Mouse (Mus musculus) telencephalon, adult 2 months (tissue): Measurements from ENCODE around the gene Map3k5.
"Not testable (repeated sequence)": the region's sequence is repeated elsewhere in the genome, so short reads cannot be mapped to it uniquely, and the experiment has no call there.

ENCODE experiments used
- DNase-seq: peaks from one replicate; pipeline ENCODE4 v3.0.0-alpha.2; 2011; ENCODE audit warnings: low read depth, low spot score

The Map3k5 gene

DNA sequence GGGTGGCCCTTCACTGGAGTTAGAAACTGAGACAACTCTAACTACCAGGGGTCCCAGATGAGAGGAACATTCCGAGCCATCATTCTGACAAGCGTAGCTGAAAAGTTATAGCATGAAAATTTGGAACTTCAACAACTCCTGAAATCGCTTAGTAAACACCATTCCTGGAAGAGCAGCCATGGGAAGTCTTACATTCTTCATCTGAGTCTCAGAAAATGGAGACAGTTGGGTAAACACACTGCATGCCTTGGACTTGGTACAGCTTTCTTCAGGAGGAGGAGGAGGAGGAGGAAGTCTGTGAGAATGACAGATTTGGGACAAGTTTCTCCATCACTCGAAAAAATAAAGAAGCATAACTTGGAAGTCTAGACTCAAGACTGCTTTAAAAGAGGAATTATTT is 29.8 kb downstream of the Map3k5 start:
- no peak for DNase-seq

DNA sequence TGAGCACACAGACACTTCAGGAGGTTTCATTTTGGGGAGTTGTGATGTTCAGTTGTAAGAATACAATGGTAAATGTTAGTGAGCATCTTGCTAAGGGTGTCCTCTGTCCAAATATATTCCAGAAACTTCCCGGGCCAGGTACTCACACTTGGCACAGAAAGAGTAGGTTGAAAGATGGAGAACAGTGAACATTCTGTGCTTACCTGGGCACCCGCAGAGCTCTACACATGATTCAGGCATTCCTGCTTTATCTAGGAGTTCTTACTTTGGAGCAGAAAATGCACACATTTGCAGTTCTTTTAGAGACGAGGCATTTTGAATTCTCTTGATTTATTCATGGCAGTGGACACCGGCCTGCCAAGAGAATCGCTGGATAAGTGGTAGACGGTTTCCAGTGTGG is 32.3 kb downstream of the Map3k5 start:
- DNase-seq: no peak

DNA sequence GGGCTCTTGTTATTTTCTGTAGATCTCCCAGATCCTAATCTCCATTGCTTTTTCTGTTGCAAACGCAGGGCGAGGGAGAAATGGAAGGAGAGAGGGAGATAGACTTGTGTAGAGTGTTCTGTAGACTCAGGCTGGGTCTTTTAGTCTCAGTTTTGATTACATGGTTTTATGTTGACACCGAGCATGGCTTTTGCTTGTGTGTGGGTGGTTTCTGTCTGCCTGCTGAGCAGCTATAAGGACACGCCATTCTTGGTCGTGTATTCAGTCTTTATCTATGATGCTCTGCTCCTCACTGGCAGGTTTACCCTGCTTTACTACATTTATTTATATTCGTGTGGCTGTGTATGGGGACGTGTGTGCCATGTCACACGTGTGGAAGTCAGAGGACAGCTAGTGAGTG is 34.2 kb downstream of the Map3k5 start:
- DNase-seq: no peak

DNA sequence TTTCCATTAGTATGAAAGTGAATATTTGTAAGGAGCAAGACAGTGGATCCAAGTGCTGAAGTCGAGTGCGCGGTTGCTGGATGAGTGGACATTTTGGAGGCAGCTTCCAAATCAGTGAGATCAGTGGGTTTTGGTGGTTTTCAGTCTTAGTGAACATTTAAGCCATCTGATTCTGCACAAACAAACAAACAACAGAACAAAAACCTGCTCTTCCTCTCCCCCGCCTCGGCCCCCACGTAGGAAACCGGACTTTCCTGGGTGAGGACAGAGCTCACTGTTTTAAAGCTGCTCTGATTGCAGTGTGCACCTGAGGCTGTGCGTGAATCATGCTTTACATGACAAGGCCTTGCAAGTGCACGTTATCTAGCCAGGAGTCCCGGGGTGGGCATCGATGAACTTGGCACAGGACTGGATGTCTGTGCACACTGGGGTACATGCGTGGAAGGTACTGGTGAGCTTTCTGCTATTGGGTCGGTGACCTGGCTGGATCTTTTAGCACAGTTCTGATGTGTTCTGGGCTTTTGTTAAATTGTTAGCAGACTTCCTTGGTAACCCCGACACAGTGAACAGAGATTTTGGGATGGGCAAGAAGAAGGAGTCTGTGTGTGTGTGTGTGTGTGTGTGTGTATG is 35.7 kb downstream of the Map3k5 start:
- DNase-seq: no peak

DNA sequence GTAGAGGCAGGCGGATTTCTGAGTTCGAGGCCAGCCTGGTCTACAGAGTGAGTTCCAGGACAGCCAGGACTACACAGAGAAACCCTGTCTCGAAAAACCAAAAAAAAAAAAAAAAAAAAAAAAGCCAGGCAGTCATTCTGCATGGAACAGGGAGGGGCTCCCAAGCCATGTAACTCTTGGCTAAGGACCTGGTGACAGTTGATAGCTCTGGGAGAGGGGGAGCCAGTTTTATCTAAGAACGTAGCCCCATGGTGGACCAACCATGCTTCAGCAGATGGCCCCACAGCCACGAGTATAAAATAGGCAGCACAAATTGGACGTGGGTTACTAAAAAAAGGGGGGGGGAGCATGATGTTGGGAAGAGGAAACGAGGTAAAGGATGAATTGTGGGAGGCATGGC is 37.2 kb downstream of the Map3k5 start:
- not testable (repeated sequence) for DNase-seq

DNA sequence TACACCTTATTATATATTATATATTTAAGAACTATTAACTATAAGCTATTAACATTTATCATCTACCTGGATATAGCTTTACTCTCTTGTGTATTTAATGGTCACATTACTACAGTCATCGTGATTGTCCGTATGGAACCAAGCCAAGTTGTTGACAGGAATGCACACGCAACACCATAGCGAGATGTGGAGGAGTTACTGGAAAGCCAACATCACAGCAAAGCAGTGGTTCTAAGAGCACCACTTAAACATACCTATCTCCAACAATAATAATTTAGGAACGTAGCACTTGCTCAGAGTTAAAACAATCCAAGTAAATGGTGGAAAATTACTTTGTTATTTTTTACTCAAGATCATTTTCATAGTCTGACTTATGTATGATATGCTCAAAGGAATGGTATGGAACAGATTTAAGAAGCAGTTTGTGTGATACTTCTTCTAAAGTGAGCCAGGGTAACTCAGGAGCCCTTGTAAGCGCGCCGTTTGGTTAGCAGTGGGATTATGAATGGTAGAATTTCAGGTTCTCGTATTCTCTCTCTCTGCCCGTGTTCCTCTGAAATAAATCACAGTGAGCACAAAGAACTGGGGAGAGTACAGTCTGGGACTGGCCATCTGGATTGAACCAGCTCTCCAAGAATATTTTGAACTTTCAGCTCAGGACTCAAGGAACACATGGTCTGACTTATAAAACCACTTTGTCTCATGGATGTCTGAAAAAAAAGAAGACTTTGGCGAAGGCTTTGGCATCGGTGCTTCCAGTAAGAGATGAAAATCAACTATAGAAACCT is 39.2 kb downstream of the Map3k5 start:
- no peak for DNase-seq

DNA sequence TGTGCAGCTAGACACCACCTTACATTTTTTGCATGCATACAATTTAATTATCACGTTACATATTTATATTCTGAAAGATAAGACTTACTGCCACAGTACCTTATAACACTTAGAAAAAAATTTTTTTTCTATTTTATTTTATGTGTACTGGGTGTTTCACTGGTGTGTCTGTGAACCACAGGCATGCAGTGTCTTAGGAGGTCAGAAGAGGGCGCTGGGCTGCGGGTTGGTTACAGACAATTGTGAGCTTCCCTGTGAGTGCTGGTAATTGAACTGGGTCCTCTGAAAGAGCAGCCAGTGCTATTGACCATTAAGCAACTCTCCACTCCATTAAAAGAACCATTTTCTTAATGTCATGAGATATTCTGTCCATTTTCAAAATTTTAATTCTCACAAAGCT is 43.3 kb downstream of the Map3k5 start:
- DNase-seq: no peak

DNA sequence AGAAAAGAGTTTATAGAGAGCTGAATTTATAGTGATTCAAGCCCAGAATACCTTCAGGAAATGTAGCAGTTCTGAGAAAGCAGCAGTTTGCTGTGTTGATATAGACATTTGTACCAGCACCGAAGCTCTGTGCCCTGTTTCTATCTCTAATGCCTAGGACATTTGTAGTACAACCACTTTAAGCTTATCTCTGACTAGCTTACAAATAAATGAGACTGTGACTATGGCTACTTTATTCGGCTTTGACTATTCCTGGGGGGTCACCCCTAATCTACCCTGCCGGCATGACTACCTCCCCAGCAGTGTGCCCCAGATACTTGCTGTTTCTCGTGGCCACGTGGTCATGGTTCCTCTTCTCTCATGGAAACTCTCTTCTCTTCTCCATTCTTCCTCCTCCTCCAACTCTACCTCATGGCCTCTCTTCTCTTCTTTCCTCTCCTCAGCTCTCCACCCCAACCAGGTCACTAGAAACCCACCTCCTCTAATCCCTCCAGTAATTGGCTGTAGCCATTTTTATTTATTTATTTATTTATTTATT is 44.5 kb downstream of the Map3k5 start:
- no peak for DNase-seq

DNA sequence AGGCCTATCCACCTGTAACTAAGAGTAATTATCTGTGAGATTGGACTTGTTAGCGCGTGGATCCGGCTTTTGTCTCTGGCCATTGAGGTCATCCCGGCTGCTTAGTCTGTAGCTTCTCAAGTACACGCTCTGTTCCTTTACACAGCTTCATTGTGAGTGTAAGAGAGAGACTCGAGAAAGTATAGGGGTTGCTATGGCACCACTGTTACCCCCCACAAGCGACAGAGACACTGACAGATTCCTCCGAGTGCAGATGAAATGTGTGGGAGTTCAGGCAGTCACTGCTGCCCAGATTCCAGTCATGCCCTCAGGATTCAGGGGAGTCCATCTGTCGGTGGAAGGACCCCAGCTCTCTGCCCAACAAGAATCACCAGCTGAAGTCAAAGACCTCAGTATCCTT is 53.5 kb downstream of the Map3k5 start:
- DNase-seq: no peak

DNA sequence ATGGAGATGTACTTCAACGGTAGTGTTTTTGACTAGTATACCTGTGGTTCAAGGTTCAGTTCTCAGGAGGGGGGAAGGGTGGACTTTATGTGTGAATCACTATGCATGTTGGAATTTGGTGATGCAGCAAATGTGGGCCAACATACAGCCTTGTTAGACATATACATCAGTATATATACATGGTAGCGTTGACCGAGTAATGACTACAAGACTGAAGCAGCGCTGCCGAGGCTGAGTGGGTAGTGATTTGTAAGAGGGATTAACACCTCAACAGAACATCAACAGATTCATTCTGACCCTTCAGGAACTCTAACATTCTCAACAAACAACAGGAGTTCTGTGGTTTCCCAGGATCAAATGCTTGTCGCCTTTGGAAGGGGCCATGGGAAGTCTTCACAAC is 55.7 kb downstream of the Map3k5 start:
- DNase-seq: no peak

DNA sequence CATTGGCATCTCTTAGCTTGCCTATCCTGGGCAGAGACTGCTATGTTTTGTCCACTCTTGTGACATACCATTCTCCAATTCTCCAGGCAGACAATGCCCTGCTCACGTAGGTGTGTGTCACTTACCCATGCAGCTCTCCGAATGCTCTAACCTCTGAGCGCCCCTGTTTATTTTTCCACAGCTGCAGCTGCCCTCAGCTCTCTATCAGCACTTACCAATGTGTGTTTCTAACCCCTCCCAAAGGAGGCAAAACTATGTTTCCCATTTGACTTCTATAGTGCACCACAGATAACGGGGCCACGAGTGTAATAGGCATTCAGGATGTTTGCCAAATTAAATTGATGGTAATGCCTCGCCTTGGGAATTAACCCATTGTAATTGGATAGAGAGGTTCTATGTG is 56.4 kb downstream of the Map3k5 start:
- no peak for DNase-seq

DNA sequence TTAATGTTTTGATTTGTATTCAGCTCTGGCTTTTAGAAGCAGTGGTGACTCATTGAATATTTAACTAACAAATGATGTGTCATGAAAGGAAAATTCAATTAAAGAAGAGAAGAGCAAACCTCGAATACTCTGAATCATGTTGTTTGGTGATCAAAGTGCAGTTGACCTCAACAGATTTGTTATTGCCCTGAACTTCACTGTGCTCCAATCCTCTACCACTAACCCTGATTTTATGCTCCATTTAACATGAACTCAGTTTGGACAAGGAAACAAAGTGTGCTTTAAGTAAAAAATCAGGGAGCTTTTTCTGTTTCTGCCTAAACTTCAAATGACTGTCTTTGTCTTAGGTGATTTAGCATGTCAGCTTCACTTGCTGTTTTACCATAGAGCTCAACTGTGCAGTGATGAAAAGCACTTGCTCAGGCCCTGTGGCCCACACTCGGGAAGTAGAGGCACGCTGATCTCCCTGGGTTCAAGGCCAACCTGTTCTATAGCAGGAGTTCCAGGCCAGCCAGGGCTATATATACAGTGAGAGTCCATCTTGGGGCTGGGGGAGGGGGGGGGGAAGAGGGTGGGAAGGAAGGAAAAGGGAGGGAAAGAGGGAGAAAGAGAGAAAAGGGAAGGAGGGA is 57.1 kb downstream of the Map3k5 start:
- no peak for DNase-seq

DNA sequence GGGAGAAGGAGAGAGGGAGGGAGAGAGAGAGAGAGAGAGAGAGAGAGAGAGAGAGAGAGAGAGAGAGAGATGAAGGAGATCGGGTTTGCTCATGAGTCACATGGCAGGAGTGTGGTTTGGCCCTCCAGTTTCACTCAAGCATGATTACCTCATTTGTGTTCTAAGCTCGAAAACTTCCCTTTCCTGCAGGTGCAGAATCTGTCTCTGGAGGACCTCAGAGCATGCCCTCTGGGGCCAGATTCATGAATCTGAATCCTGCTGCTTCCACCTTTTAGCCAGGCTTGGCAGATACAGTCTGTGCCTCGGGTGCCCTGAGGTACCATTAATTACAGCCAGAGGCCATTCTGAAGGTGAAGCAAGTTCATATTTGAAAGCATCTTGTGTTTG is 57.6 kb downstream of the Map3k5 start:
- DNase-seq: no peak

DNA sequence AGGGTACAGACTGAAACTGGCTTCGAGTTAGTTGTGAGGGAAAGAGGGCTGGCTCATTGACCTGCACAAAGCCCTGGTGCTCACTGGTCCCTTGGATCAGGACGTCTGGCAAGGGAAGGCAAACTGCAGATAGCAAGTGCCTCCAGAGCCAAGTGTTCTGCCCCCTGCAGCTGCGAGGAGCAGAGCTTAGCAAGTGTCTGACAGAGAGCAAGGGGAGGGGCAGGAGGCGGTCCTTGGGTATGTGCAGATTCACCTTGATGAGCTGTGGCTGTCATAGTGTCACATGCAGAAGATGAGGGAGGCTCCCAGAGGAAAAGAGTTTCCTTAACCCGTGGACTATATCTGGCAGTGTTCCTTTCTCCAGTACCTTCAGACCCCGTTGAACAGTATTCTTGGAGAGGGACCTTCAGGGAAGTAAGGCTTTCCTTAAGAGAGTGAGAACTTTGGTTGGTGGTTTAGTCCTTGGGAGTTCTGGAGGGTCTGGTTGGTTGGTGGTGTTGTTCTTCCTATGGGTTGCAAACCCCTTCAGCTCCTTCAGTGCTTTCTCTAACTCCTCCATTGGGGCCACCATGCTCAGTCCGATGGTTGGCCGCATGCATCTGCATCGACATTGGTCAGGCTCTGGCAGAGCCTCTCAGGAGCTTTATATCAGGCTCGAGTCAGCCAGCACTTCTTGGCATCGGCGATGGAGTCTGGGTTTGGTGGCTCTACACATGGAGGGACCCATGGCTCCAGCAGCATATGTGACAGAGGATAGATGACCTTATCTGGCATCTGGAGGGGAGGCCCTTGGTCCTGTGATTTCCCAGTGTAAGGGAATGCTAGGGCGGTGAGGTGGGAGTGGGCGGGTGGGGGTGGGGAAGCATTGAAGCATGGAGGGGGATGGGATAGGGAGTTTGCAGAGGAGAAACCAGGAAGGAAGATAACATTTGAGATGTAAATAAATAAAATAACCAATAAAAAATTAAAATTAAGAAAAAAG is 60.5 kb downstream of the Map3k5 start:
- no peak for DNase-seq

DNA sequence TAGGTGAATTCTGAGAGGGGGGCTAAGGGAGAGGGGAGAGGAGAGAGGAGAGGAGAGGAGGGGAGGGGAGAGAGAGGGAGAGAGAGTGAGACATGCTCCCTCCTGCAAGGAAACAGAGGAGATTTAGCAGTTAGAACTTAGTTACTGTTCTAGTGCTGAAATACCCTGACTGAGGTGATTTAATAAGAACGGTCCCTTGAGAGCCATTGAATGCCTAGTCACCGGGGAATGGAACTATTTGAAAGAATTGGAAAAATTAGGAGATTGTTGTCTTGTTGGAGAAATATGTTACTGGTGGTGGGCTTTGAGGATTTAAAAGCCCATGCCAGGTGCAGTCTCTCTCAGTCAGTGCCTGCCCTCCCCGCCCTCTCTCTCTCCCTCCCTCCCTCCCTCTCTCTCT is 61.9 kb downstream of the Map3k5 start:
- DNase-seq: no peak

DNA sequence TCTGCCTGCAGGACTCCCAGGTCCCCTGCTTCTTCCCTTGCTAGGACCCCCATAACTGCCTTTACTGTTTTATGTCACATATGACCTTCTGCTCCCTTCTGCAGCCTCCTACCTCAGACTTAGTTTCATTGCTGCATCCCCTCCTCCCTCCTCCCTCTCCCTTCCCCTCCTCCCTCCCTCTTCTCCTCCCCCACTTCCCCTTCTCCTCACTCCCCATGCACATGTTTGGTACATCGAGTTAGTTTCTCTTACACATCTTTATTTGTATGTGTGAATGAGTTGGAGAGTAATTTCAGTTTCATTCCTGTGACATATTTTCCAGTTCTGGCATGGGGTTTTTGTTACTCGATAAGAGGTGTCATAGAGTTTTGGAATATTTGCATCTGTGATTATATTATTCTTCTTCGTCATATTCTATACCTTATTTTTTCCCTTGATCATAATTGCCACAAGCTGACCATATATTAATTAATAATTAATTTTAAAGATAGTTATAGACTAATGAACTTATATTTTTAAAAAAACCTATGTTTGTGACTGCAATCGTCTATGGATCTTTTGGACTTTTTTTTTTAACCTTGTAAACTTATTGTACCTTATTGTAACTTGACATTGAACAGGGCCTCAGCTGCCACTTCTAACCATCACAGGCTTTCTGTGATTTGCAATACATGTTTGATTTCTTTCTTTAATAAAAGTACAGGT is 65.6 kb downstream of the Map3k5 start:
- DNase-seq: no peak

DNA sequence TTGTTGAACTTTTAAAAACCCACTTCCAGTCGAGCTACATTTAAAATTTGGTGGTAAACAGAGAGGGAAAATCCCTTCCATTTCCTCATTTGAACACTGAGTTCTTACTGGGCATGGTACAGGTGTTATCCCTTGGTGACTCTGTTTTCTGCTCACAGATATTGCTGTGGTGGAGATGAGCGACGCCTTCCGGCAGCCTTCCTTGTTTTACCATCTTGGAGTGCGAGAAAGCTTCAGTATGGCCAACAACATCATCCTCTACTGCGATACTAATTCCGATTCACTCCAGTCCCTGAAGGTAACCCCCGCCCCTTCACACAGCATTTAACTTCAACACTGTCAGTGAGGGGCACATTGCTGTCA is 66.1 kb downstream of the Map3k5 start:
- no peak for DNase-seq

DNA sequence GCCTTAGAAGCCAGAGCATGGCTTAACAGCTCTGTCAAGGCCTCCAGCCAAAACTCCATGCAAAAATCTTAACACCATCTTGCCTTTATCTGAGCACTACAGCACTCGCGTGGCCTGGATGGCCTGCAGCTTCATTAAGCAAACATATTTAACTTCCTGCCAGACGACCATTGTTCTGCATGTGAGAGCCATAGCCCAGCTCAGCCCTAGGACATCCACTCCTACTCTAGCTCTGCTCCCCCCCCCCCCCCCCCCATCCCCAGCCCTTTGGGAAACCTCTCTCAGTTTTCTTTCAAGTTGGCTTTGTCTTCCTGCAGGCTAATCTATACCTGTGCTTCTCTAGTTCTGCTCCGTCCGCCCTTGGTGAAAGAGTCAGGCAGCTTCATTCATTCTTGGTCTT is 67.7 kb downstream of the Map3k5 start:
- DNase-seq: no peak

DNA sequence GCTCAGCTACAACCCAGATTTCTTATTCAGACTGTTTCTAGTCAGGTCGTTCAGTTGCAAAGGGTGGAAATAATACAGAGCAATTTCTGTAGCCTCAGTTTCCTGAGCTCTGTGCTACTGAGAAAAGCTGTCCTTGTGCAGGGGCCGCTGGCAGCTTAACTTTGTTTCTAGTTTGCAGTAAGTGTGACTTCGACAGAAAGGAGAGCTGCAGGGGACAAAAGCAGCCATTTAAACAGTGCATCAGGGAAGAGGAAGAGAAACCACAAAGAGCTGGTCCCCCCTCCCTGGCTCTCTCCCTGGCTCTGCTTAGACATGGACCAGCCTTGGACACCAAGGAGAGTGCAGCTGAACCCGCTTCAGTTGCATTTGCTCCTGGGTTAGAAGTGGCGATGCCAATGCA is 68.7 kb downstream of the Map3k5 start:
- DNase-seq: no peak

DNA sequence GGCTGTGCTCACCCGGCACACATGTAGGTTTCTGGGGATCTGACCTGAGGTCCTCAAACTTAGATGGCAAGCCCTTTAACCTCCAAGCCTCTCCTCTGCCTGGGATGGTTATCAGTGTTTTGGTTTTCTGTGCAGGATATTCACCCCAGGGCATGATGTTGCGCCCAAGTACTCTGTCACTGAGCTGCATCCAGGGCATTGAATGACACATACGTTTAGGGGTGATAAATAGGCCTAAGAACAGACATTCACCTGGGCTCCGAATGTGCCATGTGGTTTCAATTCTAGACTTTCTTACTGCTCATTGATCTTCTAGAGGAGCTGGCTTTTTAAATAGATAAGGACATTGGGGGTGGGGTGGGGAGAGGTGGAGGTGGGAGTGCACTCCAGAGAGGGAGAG is 70.5 kb downstream of the Map3k5 start:
- DNase-seq: no peak

DNA sequence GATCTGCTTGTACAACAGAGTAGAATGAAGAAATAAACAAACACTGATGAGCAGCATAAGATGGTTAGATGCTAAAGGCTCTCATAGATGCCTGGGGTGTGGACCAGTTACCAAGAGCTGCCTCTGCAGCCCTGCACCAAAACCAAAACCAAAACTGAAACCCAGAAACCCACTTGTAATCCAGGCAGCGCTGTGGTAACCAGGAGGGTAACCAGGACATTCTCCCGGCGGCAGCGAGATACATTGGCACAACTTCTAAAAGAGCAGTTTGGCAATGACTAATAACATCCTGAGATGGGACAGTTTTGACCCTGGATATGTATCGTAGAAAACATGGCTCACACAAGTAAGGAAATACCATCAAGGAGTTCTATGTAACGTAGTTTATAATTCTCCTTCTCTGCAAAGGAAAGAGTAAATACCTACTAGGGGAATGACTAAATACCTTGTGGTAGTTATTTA is 71.2 kb downstream of the Map3k5 start:
- DNase-seq: no peak
